In genomic region chr5:146412743-146413430, GRCm38 (mm10) we compare ENCODE assay signal across 10 mouse cellular contexts. TPM values are rescaled to one million over a fixed set of nuclear protein-coding genes. Genes with fewer than 3 reads are reported as not detected.
DNase-seq lines count a peak whose midpoint lies in the region; ATAC-seq and TF ChIP-seq lines count a peak whose summit lies in the region.
"Had no signal": no experiment of that assay in that cellular context is flagged by ENCODE, and none has a peak within 500 bp of the region (broad histone marks: within the 10 kb centered on the region; RNA-seq: fewer than 3 reads in every experiment).

No protein-coding gene starts in this region.

- no peaks in the 10 kb centered on the region for H3K9me3 ChIP-seq in hindbrain, postnatal 0 days (ENCODE audit: low read length)
- H3K9me3 ChIP-seq: heart, embryonic 13.5 days had no signal

- H3K36me3 ChIP-seq in hindbrain, postnatal 0 days (ENCODE audit: insufficient read depth, low read length): no peaks in the 10 kb centered on the region
- H3K36me3 ChIP-seq: heart, embryonic 13.5 days had no signal

- no peak; the same call in 1 of the 2 replicates for ATAC-seq in cerebellum, adult (ENCODE audit: insufficient number of reproducible peaks, low FRiP score, low TSS enrichment)
- ATAC-seq in hindbrain, postnatal 0 days: peak; percentile 75

- no peak overlapping the region for H3K4me2 ChIP-seq in hindbrain, postnatal 0 days (ENCODE audit: low read depth, low read length)
- H3K4me2 ChIP-seq: heart, embryonic 13.5 days had no signal

- peak overlapping the region; percentile 49; the same call in 1 of the 2 replicates for H3K27ac ChIP-seq in hindbrain, postnatal 0 days
- H3K27ac ChIP-seq: heart, embryonic 13.5 days; liver, embryonic 14.5 days had no signal

- H3K9ac ChIP-seq in hindbrain, postnatal 0 days (replicated peaks; ENCODE audit: low read length): no peak overlapping the region
- H3K9ac ChIP-seq: heart, embryonic 13.5 days; liver, embryonic 14.5 days had no signal

- no peak overlapping the region for H3K4me3 ChIP-seq in hindbrain, postnatal 0 days (ENCODE audit: low read length)
- H3K4me3 ChIP-seq: heart, embryonic 13.5 days had no signal

- H3K4me1 ChIP-seq in hindbrain, postnatal 0 days (ENCODE audit: insufficient read depth, low read length): peaks cover 28% of the 10 kb centered on the region

- DNase-seq in cerebellum, adult 11-12 months: peak; percentile 61
- DNase-seq in brain, embryonic 14.5 days (ENCODE audit: low read depth): peak; percentile 57
- DNase-seq in hindbrain, postnatal 0 days (ENCODE audit: low spot score): peak; percentile 71
- DNase-seq in lung, postnatal 14 days: peak; percentile 73
- DNase-seq in right cerebral cortex, postnatal 4 days: peak; percentile 40
- no peak for DNase-seq in embryo, embryonic 10 days (ENCODE audit: low spot score)
- no peak for DNase-seq in urinary bladder, postnatal 36 days (ENCODE audit: low spot score in 2 of 2)

- TF ChIP-seq POLR2A in brain, embryonic 14.5 days (IDR thresholded peaks at IDR 0.05; ENCODE audit: borderline replicate concordance, extremely low read depth, insufficient read depth, insufficient read length, poor library complexity, severe bottlenecking): no peak

- 33% methylated on average over 15 of the region's 15 CpGs for WGBS in hindbrain, postnatal 0 days

- no peaks in the 10 kb centered on the region for H3K27me3 ChIP-seq in hindbrain, postnatal 0 days (ENCODE audit: insufficient read depth, low read length)

- no peak for TF ChIP-seq CTCF in brain, embryonic 14.5 days (IDR thresholded peaks at IDR 0.05; ENCODE audit: borderline replicate concordance, extremely low read depth, insufficient read depth, insufficient read length)
- no peak for TF ChIP-seq CTCF in hindbrain, postnatal 0 days (IDR thresholded peaks at IDR 0.05; ENCODE audit: low read depth)

RNA-seq across cellular contexts. Expression of gene Wasf3, which starts 28.1 kb away (rescaled TPM):
- 19.8 and 35.7 TPM in 2 replicates for polyA plus RNA-seq in brain, embryonic 14.5 days (2012; rRNA removed)
- 38.6 and 39.8 TPM in 2 replicates for total RNA-seq in hindbrain, postnatal 0 days (2014; rRNA removed)
- polyA plus RNA-seq in hindbrain, postnatal 0 days (2015; fragmentation: Nextera tagmentation; extraction: Ambion mirVana): 15.7 and 17.0 TPM in 2 replicates

Comparison
In these comparisons a context has a peak if more than half of its experiments do, and no peak if none do; other contexts are left out.
1. DNase-seq: peak in cerebellum, adult 11-12 months (single experiment), brain, embryonic 14.5 days (single experiment), hindbrain, postnatal 0 days (single experiment), lung, postnatal 14 days (single experiment) and right cerebral cortex, postnatal 4 days (single experiment); none in embryo, embryonic 10 days (single experiment) and urinary bladder, postnatal 36 days (0 of 2).